Mouse (Mus musculus): ENCODE measurements at regions not wholly inside any gene's neighbourhood (a gene's known extent, or its start where the extent isn't known, plus 50 kb on each side); places are given as distances from the start of the nearest gene placed in this dataset. TPM values are rescaled to one million over a fixed set of nuclear protein-coding genes. Genes with fewer than 3 reads are reported as not detected.

Small RNAs in the stretch of these regions (microRNA-seq; reads per million reads assigned to microRNA genes)
- not detected for gene Gm27441

Measured in midbrain, embryonic 16.5 days (tissue).